Mouse (Mus musculus): ENCODE results near the gene Sos1.
"Not testable (repeated sequence)": the region's sequence is repeated elsewhere in the genome, so short reads cannot be mapped to it uniquely, and the experiment has no call there.

Sos1 gene

DNA sequence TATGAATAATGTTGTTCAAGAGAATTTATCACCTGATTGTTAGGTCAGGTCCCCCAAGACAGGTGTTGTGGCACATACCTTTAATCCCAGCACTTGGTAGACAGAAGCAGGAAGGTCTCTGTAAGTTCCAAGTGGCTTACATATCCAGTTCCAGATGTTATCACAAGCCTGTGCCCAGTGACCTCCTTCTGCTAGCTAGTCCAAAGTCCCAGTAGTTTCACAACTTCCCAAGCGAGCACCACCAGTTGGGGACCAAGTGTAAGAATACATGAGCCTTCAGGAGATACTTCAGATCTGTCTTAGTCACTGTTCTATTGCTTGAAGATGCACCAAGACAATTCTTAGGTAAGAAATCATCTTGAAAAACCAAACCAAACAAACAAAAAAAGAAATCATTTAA, 13.6 kb upstream of the Sos1 start:
- no peak for DNase-seq (ENCODE audit: low read depth, low spot score)

DNA sequence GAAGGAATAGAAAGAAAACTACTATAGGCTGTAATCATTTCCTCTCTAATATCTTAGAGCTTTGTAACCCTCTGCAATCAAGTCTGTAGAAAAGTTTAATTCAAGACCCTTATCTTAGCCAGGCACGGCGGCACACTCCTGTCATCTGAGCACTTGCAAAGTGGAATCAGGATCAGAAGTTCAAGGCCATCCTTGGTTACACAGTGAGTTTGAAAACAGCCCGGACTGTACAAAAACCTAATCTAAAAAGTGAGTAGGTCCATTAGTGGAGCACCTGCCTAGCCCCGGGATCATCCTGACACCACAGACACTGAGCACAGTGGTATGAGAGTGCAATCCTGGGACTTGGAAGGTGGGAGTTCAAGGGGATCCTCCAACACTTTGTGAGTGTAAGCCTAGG, 12.6 kb upstream of the Sos1 start:
- DNase-seq (ENCODE audit: low read depth, low spot score), result no peak

DNA sequence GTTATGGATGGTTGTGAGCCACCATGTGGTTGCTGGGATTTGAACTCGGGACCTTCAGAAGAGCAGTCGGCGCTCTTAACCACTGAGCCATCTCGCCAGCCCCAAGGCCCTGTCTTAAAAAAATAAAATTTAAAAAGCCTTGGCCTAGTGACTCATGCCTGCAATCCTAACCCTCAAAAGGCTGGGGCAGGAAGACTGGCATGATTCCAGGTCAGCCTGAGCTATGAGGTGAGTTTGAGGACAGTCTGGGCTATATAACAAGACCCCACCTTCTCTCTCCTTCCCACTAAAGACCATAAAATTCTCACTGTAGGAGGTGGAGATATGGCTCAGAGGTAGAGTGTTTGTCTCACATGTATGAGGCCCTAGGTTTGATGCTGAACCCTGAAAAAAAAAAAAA, 12.0 kb upstream of the Sos1 start:
- DNase-seq (ENCODE audit: low read depth, low spot score), result no peak

DNA sequence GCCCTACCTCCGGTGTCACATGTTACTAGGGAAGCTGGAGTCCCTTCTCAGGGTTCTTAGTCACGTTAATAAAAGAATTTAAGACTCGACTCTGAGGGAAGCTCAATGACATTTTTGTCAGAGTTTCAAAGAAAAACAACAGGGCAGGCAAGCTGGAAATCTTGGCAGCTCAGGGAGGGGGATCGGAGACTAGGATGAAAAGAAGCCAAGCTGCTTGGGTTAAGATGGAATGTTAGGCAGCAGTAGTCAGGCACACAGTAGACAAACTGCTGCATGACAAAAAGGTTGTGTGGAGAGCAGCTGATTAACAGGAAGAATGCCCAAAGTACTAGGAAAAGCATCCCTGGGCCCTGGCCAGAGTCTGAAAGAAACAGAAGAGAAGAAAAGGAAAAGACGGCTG, 9.9 kb upstream of the Sos1 start:
- DNase-seq (ENCODE audit: low read depth, low spot score), result no peak

DNA sequence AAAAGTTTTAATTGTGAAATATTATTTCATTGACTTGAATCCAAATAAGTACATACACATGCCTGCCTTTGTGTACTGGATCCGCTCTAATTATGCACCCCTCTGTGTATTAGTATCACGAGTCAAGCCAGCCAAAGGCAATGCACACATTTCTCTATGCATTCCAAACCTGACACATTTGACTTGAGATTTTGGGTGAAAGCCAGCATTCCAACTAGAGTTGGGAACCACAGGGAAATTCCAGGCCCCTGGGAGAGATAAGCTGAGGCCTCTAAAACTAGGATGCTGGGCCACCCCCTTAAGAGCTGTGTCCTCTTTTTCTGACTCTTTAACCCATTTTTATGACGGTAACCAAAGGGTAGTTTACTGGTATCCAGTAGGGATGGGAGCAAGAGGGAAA, 8.7 kb upstream of the Sos1 start:
- DNase-seq (ENCODE audit: low read depth, low spot score), result no peak

DNA sequence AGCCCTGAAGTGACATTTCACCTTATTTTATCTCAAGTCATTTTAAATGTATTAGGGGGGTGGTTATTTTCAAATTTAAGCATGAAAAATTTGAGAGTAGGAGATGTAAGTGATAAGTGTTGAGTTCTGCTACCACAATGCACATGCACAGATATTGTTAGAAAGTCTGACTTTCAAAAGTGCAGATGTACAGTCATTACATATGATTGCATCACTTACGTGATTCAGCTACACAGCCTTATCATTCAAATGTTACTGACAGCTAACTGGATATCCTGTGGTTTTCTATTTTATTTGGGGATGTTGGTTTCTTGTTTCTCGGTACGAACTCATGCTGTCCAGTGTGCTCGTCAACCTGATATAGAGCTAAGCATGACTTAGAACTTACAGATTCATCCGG, 4.9 kb upstream of the Sos1 start:
- DNase-seq (ENCODE audit: low read depth, low spot score), result no peak

DNA sequence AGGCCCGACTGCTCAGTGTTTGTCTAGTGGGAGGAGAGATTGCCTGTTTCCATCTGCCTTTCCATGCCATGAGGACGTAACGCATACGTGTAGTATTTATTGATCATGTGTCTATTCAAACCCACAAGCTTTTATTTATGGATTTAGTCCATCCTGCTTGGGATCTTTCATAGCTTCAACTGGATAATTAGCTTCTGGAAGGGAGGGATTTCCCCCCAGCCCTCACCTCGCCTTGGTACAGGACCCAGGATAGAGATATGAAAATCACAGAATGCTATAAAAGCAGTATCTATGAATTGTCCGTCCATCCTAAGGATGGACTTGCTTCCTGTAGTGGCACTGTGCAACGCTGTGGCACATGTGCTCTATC, 587 bp upstream of the Sos1 start:
- DNase-seq (ENCODE audit: low read depth, low spot score), result no peak

DNA sequence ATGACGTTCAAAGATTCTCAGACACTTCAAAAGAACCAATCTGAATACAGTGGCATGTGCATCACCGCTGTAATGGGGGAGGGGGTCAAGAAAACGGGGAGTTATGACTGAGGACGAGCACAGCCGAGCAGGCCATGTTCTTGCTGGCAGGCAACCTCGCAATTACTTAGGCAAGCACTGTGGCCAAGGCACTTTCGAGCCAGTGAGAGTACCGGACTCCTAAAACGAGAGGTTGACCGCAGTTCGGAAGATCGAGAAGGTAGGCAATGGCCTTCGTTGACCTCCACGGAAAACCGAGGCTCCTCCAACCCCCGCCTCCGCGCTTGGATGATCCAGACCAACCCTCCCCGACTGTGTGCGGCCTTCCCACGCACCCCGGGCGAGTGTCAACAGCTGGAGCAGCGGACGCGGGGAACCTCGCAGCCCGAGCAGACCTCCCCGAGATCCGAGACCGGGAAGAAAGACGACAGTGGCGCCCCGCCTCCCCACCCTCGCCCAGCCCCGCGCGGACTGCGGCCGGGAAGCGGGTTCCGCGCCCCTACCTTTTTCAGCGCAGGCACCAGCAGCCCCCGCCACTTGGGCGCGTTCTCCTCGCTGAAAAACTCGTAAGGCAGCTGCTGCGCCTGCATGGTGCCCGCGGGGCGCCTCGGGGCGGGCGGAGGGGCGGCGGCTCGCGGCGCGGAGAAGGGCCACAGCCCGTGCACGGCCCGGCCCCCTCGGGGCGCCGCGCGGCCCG, 790 bp downstream of the Sos1 start:
- DNase-seq (ENCODE audit: low read depth, low spot score), result peak; percentile 48

DNA sequence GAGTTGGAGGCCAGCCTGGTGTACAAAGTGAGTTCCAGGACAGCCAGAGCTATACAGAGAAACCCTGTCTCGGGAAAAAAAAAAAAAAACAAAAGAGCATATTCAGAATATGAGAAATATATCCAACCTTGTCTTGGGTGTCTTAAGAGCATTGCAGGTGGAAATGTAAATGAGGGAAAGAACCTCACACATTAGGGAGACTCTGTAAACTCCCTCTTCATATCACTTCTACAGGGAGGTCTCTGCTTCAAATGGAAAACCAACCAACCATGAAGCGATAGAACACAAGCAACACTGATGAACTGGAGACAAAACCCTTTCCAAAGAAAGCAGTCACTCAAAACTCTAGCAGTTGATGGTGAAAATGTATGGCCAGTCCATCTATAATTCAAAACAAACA, 2.6 kb downstream of the Sos1 start:
- no peak for DNase-seq (ENCODE audit: low read depth, low spot score)

DNA sequence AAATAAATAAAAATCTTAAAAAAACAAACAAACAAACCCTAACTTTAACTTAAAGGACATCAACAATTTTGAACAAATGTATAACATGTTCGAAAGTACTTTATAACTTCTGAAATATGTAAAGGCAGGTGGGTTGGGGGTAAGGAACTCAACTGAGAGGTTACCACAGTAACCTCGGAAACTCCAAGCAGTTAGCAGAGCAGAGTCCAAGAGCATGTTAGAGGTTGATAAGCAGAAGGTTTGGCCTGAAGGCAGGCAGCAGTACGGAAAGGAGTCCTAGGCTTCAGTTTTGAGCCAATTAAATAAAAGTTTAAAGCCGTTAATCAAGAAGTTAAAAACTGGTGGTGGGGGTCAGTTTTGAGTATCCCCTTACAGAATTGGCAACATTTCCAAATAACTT, 3.8 kb downstream of the Sos1 start:
- no peak for DNase-seq (ENCODE audit: low read depth, low spot score)

DNA sequence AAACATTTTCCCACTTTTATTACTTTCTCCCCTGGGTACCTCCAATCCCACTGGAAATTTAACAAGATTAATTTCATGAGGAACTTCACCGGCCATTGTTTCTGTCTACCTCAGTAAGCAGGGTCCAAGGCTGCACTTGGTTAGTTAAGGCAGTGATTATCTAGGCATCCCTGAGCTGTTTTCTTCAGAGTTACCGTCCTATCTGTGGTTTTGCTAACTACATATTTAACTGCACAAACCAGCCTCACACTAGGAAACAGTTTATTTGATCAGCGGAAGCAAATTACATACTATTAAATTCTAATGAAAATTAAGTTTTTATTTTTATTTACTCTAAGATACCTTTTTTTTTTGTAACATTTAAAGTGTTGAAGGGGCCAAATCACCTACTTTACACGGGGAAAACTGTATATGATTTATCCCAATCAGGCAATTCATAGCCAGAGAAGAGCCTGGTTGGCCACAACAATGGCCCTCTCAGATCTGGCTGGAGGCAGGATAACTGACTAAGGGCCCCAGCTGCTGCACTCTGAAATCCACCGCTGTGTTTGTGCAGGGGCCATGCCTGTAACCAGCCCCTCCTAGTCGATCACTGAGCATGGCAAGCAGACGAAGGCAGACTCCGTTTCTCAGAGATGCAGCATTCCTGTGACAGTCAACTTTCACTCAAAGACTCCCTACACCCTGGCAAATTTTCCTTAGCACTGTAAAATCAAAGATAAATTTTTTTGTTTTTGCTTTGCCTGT, 9.0 kb downstream of the Sos1 start:
- DNase-seq (ENCODE audit: low read depth, low spot score), result peak; percentile 54

DNA sequence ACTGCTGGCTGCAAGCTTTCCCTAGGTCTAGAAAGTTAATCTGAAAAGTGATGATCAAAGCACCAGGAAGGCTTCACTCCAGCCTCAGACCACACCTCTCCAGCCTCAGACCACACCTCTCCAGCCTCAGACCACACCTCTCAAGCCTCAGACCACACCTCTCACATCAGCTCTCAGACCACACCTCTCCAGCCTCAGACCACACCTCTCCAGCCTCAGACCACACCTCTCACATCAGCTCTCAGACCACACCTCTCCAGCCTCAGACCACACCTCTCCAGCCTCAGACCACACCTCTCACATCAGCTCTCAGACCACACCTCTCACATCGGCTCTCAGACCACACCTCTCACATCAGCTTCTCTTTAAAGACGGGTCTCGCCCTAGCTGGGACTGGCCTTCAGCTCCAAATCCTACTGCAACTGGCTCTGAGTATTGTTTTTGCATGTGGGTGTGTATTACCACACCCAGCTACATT, 11.8 kb downstream of the Sos1 start:
- DNase-seq (ENCODE audit: low read depth, low spot score), result not testable (repeated sequence)

DNA sequence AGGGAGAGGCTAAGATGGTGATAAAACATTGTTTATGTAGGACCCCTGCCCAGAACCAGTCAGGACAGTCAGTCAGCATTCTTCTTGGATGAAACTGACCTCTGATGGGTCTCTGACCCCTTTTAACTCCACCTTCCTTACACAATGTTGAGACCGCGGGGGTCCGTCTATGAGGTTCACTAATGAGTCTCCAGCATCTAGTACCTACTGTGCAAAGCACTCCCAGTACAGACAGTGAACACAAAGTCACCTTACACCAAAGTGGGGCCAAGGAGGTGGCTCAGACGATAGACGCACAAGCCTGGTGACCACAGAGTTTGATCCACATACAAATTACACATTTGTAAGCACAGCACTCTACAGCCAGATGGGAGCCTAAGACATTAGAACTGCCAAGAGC, 20.0 kb downstream of the Sos1 start:
- peak; percentile 25 for DNase-seq (ENCODE audit: low read depth, low spot score)

DNA sequence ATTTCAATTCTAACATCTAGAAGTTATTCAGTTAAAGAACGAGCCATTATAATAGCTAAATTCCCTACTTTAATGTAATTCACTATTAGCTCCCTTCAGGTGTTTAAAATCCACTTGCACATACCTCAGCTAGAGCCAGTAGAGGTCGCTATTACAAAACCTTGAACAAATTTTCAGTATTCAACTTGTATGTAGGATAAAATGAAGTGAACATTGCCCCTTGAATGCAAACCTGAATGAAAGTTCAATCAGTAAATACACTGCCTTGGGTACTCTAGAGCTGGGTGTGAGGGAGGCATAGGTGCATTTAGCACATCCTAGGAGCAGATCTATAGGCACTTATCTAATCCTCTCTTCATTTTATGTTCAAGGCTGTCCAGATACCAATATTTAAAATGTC, 24.6 kb downstream of the Sos1 start:
- DNase-seq (ENCODE audit: low read depth, low spot score), result peak; percentile 51

DNA sequence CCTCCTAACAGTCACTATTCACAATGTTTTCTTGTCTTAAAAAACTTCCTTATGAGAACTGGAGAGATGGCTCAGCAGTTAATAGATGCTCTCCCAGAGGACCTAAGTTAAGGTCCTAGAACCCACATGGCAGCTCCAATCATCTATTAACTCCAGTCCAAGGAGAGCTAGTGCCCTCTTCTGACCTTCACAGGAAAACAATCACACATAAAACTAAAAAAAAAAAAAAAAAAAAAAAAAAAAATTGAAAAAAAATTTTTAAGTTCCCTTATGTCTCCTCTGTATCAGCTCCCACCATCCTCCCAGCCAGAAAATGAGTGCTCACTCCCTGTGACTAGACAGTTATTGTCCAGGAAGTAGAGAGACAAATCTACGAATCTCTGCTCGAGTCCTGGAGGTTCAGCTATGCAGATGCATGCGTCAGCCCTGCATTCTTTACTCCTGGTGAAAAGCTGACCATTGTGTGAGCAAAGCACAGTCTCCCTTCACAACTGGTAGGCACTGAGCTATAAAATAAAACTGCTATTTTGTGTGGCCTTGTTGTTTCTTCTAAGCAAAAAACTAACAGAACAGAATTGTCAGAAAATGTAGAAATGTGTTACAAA, 29.7 kb downstream of the Sos1 start:
- DNase-seq (ENCODE audit: low read depth, low spot score), result no peak

DNA sequence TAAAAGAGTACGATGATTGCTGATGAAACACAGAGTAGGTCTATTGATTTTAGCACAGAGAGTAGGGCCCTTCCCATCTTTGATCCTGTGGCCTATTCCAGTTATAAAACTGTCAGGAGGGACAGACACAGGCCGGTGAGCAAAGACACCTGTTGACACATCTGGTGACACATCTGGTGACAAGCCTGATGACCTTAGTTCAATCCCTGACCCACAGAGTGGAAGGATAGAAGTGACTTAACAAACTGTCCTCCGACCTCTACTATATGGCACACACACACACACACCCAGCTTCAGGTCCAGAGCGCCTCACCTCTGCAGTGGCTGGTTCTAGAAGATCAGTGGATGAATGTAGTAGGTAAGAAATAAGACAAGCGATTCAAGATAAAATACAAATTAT, 33.8 kb downstream of the Sos1 start:
- no peak for DNase-seq (ENCODE audit: low read depth, low spot score)

DNA sequence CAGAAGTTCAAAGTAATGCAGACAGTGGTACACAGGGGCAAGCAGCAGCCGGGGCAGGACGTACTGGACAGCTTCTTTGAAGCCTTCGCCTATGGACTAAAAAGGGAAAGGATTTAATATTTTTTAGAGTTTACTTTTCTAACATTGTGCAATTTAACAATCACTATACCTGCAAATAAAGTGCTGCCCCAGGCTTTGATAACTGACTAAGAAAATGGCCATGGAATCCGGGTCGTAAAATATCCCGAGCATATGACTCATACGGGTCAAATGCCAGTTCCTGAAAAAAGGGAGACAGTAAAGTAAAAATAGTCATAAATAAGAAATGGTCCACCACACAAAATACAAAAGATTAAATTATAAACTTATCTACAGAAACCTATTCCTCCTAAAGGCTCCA, 34.8 kb downstream of the Sos1 start:
- no peak for DNase-seq (ENCODE audit: low read depth, low spot score)

DNA sequence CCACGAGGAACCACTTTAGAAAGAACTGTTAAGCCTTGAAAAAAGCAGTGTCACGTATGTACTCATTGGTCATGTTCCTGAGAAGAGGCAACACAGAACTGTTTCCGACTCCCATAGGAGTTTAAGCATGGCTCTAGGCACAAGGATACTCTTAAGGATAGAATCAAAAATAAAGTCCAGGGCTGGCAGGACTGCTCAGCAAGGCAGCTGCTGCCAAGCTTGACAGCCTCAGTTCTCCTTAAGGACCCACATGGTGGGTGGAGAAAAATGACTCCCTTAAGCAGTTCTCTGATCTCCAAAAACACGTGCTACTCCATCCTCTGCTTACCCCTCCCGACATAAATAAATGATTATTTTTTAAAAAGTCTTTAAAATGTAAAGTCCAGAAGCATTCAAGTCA, 44.6 kb downstream of the Sos1 start:
- DNase-seq (ENCODE audit: low read depth, low spot score), result no peak

DNA sequence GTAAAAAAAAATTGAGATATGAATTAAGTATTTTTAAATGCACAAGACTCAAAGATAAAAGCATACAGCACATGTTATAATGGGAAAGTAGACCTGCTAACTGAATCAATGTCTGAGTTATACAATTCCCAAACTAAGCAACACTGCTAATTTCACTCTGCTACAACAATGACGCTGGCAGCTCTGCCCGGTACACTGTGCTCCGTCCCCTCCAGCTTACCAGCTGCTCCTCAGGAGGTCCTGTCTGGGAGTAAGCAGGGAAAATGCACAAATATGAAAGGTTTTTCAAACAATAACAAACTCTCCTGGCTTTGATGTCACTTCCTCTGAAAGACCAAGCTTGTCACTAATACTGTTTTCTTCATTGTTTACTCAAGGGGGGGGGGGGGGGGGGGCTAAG, 45.8 kb downstream of the Sos1 start:
- DNase-seq (ENCODE audit: low read depth, low spot score), result no peak

DNA sequence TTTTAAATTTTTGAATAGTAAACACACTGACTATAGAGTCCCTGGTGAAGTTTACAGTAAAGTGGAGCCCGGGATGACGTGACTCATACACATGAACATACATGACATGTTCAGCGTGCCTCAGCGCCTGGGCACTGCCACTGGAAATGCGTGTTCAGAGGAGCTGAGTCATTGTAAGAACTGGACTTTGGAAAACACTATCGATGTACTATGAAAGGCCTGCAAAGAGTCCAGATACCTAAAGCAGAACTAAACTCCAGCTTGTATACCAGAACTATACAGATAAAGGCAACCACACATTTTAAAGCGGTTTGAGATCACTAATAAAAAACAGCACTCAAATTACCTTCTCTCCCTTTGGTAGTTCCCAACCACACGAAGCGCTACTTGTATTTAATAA, 48.3 kb downstream of the Sos1 start:
- no peak for DNase-seq (ENCODE audit: low read depth, low spot score)

DNA sequence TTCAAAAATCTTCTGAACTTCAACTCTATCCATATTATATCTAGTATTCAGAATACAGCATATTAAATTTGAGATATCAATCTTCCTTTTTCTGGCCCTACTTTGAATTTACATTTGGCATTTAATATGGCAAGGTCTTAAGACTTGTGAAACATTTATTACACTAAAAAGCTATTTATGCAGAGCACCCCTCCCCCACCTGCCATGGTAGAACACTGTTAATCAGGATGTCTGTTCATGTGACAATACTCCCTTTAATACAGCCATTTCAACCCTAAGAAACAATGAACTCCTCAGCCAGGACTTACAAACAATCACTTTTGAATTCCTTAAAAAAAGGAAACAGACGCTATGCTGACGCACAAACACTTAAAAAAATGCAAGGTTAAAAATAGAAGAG, 52.3 kb downstream of the Sos1 start:
- no peak for DNase-seq (ENCODE audit: low read depth, low spot score)

DNA sequence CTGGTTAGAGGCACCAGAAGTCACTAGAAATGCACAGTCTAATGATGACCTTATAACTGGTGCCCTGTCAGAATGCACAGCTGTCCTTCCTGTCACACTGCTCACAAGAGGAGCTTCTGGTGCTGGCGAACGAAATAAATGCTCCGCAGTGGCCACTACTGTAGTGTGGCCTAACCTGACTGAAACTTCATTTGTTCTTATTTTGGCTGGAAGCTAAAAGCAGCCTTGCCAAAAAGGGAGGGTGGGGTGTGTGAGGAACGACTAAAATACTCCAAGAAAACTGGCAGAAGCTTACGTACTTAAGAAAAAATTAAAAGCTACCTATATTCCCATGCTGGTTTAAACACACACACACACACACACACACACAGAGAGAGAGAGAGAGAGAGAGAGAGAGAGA, 53.4 kb downstream of the Sos1 start:
- no peak for DNase-seq (ENCODE audit: low read depth, low spot score)

DNA sequence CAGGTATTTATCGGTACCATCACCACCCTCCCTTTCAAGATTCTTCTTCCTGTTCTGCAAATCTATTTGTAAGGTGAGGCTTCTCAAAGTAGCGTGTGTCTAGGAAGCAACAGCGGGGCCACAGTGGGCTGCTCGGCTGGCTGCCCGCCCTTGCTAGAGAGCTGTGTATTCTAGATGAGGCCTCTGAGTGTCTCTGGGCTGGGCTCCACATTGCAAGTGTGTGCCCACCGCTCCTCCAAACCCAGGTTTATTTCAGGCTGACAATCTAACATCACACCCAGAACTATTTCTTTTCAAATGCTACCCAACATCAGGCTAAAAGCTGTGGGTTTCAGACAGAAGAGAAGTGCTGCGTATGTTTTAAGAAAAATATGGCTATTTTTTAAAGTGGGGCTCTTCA, 54.1 kb downstream of the Sos1 start:
- no peak for DNase-seq (ENCODE audit: low read depth, low spot score)
